Mouse (Mus musculus): ENCODE results near the gene Sbk2. TPM values are rescaled to one million over a fixed set of nuclear protein-coding genes. Genes with fewer than 3 reads are reported as not detected.

Sbk2 gene
- polyA plus RNA-seq, 1 experiment = 0.48 TPM

DNA sequence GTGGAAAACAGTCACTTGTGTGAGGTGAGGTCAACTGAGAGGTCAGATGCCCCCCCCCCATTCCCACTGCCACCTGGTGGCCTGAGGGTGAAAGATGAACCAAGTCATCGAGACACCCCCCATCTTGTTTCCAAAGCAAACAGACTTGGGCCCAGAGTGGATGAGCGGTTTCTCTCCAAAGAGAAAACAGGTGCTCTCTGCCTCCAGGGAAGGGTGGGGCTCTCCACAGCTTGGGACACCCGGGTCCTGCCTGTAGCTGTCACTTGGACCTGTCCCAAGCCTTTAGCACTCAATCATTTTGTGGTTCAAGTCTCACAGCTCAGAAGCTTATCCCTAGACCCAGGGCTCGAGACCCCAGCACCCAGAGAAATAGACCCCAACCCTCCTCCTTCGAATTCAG, 679 bp downstream of the Sbk2 start:
- H3K4me1 ChIP-seq (ENCODE audit: control insufficient read depth, insufficient read depth, low read length) = no peaks in the 10 kb centered on the region
- TF ChIP-seq POLR2A (IDR thresholded peaks at IDR 0.05; ENCODE audit: extremely low read depth, insufficient read depth, low read length) = no peak
- TF ChIP-seq CTCF (IDR thresholded peaks at IDR 0.05; ENCODE audit: extremely low read depth, insufficient read depth, low read length) = no peak
- H3K4me3 ChIP-seq (ENCODE audit: insufficient read depth, low read length) = no peak overlapping the region
- H3K27ac ChIP-seq (ENCODE audit: insufficient read depth, low read length) = no peak overlapping the region

DNA sequence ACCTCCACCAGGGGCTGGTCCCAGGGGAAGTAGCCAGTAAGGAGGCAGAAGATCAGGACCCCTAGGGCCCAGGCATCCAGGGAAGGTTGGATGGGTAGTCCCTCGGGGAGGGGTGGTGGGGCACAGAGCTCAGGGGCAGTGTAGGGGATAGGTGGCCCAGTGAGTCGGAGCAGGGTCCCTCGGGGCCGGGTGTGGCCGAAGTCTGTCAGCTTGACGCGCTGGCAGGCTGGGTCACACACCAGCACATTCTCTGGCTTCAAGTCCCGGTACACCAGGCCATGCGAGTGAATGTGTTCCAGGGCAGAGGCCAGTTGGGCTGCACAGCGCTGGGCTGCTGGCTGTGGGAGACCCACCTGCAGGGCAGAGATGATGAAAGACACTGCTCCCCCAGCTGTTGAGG, 6.8 kb downstream of the Sbk2 start:
- no peak overlapping the region for H3K4me3 ChIP-seq (ENCODE audit: insufficient read depth, low read length)
- no peaks in the 10 kb centered on the region for H3K4me1 ChIP-seq (ENCODE audit: control insufficient read depth, insufficient read depth, low read length)
- H3K27ac ChIP-seq (ENCODE audit: insufficient read depth, low read length) = no peak overlapping the region
- no peak for TF ChIP-seq POLR2A (IDR thresholded peaks at IDR 0.05; ENCODE audit: extremely low read depth, insufficient read depth, low read length)
- no peak for TF ChIP-seq CTCF (IDR thresholded peaks at IDR 0.05; ENCODE audit: extremely low read depth, insufficient read depth, low read length)

DNA sequence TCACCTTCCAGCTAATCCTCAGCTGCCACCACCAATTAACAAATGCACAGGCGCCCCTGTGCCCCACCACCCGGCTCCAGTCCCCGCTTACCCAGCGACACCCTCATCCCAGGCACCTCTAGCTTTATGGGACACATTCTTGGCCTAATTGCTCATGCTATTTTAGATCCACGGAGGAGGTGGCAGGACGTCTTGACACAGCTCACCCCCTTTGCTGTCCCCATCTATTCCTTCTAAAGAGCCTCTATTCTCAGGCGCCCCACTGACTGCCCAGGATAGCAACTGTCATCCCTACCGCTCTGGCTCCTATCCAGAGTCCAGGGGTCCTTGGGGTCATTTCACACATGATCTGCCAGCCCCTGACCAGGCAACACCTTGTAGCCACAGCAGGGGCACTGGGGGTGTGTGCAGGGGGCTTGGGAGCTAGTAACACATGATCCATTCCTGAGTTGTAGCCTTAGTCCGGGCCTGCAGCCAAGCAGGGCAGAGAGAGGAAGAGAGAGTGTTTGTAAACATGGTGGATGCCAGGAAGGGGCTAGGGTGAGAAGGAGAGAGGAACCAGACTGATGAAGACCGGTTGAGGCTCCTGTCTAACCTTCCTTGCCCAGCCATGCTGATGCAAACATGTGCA, 10.3 kb downstream of the Sbk2 start:
- Histone ChIP-seq H3K4me1 (ENCODE audit: control insufficient read depth, insufficient read depth, low read length) (no peaks in the 10 kb centered on the region), H3K27ac (ENCODE audit: insufficient read depth, low read length) (no peak overlapping the region), H3K4me3 (ENCODE audit: insufficient read depth, low read length) (no peak overlapping the region)
- TF ChIP-seq CTCF (IDR thresholded peaks at IDR 0.05; ENCODE audit: extremely low read depth, insufficient read depth, low read length) (no peak), POLR2A (IDR thresholded peaks at IDR 0.05; ENCODE audit: extremely low read depth, insufficient read depth, low read length) (no peak)

DNA sequence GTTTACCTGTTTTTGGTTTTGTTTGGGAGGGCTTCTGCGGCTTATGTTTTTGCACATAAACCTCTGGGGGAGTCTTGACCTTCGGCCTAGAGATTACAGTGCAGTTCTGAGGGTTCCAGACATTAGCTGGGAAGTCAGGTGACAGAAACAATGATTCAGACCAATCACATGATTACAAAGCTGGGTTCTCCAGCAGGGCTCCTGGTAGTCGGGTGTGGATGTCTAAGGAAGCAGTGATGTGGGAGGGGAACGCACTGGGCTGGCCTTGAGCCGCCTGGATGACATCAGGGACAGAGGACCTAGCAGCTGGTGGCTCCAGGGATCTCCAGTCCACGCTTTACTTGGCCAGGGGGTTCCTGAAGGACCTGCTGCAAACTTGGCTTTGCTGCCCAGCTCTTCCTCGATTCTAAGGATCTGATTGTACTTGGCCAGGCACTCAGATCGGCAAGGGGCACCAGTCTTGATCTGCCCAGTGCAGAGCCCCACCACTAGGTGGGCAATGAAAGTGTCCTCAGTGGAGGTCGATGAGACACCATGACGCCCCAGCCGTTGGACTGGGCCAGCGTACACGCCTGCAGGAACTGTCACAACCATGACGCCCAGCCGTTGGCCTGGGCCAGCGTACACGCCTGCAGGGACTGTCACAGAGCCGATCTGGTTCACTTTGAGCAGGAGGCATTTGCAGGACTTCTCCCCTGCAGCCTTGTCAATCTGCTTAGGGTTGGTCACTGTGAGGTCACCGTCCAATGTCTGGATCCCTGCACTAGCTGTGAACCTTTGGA, 13.5 kb downstream of the Sbk2 start:
- H3K27ac ChIP-seq (ENCODE audit: insufficient read depth, low read length) = no peak overlapping the region
- no peak for TF ChIP-seq POLR2A (IDR thresholded peaks at IDR 0.05; ENCODE audit: extremely low read depth, insufficient read depth, low read length)
- TF ChIP-seq CTCF (IDR thresholded peaks at IDR 0.05; ENCODE audit: extremely low read depth, insufficient read depth, low read length) = no peak
- H3K4me1 ChIP-seq (ENCODE audit: control insufficient read depth, insufficient read depth, low read length) = no peaks in the 10 kb centered on the region
- H3K4me3 ChIP-seq (ENCODE audit: insufficient read depth, low read length) = no peak overlapping the region

DNA sequence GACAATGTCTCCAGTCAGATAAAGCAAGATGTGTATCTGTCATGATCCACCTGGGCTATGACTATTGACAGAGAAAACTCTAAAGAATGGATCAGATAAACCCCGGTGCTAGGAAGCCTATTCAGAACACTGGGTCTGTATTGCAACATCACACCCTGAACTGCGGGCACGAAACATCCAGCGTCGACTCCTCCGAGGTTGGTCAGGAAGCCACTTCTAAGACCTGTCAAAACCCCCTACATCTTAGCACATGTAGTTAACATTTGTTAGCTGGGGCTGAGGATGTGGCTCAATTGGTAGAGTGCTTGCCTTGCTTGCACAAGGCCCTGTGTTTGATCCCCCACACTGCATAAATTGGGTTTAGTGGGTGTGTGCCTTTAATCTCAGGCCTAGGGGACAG, 15.8 kb downstream of the Sbk2 start:
- Histone ChIP-seq H3K4me1 (ENCODE audit: control insufficient read depth, insufficient read depth, low read length) (no peaks in the 10 kb centered on the region), H3K4me3 (ENCODE audit: insufficient read depth, low read length) (no peak overlapping the region), H3K27ac (ENCODE audit: insufficient read depth, low read length) (no peak overlapping the region)
- no peak for TF ChIP-seq CTCF (IDR thresholded peaks at IDR 0.05; ENCODE audit: extremely low read depth, insufficient read depth, low read length)
- TF ChIP-seq POLR2A (IDR thresholded peaks at IDR 0.05; ENCODE audit: extremely low read depth, insufficient read depth, low read length) = no peak

DNA sequence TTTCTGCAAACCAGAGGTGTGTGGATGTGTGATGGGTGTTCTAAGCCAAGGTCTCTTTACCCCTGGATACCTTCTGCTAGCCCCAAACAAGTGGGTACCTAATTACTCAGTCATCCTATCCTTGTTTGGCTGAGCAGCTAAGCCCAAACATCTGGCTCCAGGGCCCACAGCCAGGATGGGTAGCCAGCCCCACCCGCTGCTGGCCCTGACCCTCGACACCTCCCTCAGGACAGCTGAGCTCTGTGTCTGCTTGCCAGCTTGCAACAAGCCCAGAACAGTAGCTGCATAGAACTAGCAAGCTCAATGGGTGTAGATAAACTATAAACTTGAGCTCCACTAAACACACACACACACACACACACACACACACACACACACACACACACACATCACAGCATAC, 16.4 kb downstream of the Sbk2 start:
- no peak for TF ChIP-seq CTCF (IDR thresholded peaks at IDR 0.05; ENCODE audit: extremely low read depth, insufficient read depth, low read length)
- no peak for TF ChIP-seq POLR2A (IDR thresholded peaks at IDR 0.05; ENCODE audit: extremely low read depth, insufficient read depth, low read length)
- no peaks in the 10 kb centered on the region for H3K4me1 ChIP-seq (ENCODE audit: control insufficient read depth, insufficient read depth, low read length)
- no peak overlapping the region for H3K27ac ChIP-seq (ENCODE audit: insufficient read depth, low read length)
- H3K4me3 ChIP-seq (ENCODE audit: insufficient read depth, low read length) = no peak overlapping the region

DNA sequence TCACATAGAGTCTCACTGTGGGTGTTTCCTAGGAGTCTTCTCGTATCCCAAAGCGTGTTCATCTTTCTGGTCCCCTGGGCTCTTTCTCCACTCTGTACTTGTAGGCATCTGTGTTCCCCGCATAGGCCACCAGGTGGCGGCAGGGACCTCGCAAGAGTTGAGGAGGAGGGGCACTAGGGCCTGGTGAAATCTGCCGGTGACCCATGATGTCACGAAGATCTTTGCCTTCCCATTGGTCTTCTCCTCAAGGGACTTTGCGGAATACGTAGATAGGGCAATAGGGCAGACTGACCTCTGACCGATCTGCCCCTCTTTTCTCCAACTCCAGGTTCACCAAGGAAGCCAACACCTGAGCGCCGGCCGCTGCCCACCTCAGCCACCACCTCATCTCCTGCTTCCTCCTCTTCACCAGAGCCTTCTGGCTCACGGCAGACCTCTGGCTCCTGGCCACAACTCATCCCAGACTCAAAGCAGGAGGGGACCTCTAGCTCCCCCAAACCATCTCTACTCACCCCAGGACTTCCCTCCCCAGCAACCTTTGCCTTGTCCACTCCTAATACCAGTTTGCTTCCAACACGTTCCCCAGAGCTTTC, 20.9 kb downstream of the Sbk2 start:
- H3K4me1 ChIP-seq (ENCODE audit: control insufficient read depth, insufficient read depth, low read length) = no peaks in the 10 kb centered on the region
- peak overlapping the region; percentile 23 for H3K4me3 ChIP-seq (ENCODE audit: insufficient read depth, low read length)
- H3K27ac ChIP-seq (ENCODE audit: insufficient read depth, low read length) = no peak overlapping the region
- TF ChIP-seq CTCF (IDR thresholded peaks at IDR 0.05; ENCODE audit: extremely low read depth, insufficient read depth, low read length) = peak; percentile 87
- TF ChIP-seq POLR2A (IDR thresholded peaks at IDR 0.05; ENCODE audit: extremely low read depth, insufficient read depth, low read length) = no peak

DNA sequence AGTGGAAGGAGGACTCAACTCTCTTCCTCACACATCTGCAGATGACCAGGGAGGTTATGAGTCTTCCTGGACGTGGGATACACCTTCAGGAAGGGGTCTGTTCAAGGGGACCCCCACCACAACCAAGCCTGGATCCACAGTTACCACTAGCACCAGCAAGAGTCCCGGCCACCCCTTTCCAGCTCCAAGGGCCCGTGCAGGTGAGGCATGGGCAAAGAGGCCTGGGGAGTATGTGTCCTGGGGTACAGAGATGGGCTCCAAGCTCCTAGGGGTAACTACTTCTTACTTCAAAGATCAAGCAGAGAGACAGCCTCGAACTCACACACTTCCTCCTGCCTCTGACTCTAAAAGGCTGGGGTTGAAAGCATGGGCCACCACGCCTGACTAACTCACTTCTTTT, 21.5 kb downstream of the Sbk2 start:
- no peak overlapping the region for H3K4me3 ChIP-seq (ENCODE audit: insufficient read depth, low read length)
- no peak overlapping the region for H3K27ac ChIP-seq (ENCODE audit: insufficient read depth, low read length)
- H3K4me1 ChIP-seq (ENCODE audit: control insufficient read depth, insufficient read depth, low read length) = no peaks in the 10 kb centered on the region
- no peak for TF ChIP-seq POLR2A (IDR thresholded peaks at IDR 0.05; ENCODE audit: extremely low read depth, insufficient read depth, low read length)
- TF ChIP-seq CTCF (IDR thresholded peaks at IDR 0.05; ENCODE audit: extremely low read depth, insufficient read depth, low read length) = no peak

DNA sequence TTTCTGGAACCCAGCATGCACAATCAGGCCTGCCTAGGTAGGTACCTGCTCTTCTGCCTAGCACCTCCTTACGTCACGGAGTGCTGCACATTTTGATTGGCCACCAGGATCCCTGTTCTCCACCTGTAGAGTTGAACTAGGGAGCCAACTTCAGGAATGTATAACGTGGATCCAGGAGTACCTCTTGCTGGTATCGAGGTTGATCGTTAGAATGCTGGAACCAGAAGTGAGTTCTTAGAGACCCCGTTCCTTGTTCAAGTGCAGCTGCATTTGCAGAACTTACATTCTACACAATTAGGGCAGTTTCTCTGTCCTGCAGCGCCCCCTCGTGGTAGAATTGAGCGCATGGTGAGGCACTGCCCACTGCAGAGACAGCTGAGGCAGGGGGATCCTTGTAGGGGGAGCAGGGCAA, 24.1 kb downstream of the Sbk2 start:
- H3K4me1 ChIP-seq (ENCODE audit: control insufficient read depth, insufficient read depth, low read length) = no peaks in the 10 kb centered on the region
- H3K27ac ChIP-seq (ENCODE audit: insufficient read depth, low read length) = no peak overlapping the region
- TF ChIP-seq CTCF (IDR thresholded peaks at IDR 0.05; ENCODE audit: extremely low read depth, insufficient read depth, low read length) (peak; percentile 78), POLR2A (IDR thresholded peaks at IDR 0.05; ENCODE audit: extremely low read depth, insufficient read depth, low read length) (no peak)
- H3K4me3 ChIP-seq (ENCODE audit: insufficient read depth, low read length) = no peak overlapping the region

DNA sequence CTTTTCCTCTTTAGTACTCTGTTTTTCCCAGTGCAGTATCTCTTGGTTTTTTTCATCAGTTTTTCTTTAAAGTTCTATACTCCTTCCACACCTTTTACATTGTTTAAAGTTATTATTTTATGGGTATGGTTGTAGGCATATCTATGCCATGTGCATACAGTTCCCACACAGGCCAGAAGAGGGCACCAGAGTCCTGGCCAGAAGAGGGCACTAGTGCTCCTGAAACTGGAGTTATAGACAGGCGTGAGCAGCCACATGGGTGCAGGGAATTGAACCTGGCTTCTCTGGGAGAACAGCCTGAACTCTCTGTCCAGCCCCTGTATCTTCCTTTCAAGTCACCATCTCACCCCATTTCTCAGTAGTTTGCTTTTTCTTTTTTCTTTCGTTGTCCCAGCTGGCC, 25.8 kb downstream of the Sbk2 start:
- H3K4me3 ChIP-seq (ENCODE audit: insufficient read depth, low read length) = no peak overlapping the region
- peak; percentile 83 for TF ChIP-seq CTCF (IDR thresholded peaks at IDR 0.05; ENCODE audit: extremely low read depth, insufficient read depth, low read length)
- no peak for TF ChIP-seq POLR2A (IDR thresholded peaks at IDR 0.05; ENCODE audit: extremely low read depth, insufficient read depth, low read length)
- no peak overlapping the region for H3K27ac ChIP-seq (ENCODE audit: insufficient read depth, low read length)
- H3K4me1 ChIP-seq (ENCODE audit: control insufficient read depth, insufficient read depth, low read length) = no peaks in the 10 kb centered on the region
